Mouse (Mus musculus) MEL-GATA-1-ER (cell line): ENCODE data around the gene Gm4303.
"Not testable (repeated sequence)": the region's sequence is repeated elsewhere in the genome, so short reads cannot be mapped to it uniquely, and the experiment has no call there.

ENCODE experiments used
- DNase-seq: peaks from one replicate; pipeline ENCODE4 v3.0.0-alpha.2; 2012; ENCODE audit warnings: low read depth; ENCODE audit errors: extremely low read depth

Gene Gm4303

GRCm38 (mm10) chr10:100345672-100346071, at the start of gene Gm4303:
TSS of gene Gm4303 (plus strand) at chr10:100345972.
- not testable (repeated sequence) for DNase-seq

GRCm38 (mm10) chr10:100296105-100296504, 49.7 kb upstream of the Gm4303 start:
- no peak for DNase-seq

DNA sequence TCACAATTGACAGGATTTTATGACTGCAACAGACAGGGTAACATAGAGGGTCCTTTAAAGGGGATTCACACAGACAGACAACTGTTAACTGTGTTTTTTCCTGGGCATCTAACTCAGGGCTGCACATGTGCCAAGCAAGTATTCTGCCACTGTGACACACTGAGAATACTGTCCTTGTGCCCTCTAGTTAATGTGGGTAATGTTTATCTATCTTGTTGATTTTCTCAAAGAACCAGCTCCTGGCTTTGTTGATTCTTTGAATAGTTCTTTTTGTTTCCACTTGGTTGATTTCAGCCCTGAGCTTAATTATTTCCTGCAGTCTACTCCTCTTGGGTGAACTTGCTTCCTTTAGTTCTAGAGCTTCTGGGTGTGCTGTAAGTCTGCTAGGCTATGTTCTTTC, 45.7 kb upstream of the Gm4303 start:
- not testable (repeated sequence) for DNase-seq

DNA sequence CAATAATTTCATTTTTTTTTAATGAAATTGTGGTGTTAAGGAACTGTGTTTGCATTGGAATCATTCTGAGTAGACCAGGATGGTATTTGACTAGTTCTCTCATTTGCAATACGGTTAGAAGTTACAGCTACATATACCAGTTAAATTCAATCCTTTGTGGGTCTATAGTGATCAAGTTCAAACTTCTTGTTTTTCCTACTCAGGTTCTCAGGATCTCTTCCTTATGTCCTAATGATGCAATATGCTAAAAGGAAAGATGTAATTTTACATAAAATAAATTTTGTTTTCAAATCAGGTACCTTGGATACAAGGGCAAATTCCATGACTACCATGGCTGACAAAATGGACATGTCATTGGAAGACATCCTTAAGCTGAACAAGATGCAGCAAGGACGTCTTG, 10.4 kb upstream of the Gm4303 start, which contains the start of gene Gm4301:
Gm4301 (plus strand) TSS at position 301 of the 400 bp plus-strand sequence.
- not testable (repeated sequence) for DNase-seq

GRCm38 (mm10) chr10:100340536-100340935, 5.2 kb upstream of the Gm4303 start, which contains the start of gene Gm4302:
TSS of gene Gm4302 (plus strand) at chr10:100340836.
- DNase-seq: not testable (repeated sequence)

DNA sequence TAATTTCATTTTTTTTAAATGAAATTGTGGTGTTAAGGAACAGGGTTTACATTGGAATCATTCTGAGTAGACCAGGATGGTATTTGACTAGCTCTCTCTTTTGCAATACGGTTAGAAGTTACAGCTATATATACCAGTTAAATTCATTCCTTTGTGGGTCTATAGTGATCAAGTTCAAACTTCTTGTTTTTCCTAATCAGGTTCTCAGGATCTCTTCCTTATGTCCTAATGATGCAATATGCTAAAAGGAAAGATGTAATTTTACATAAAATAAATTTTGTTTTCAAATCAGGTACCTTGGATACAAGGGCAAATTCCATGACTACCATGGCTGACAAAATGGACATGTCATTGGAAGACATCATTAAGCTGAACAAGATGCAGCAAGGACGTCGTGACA, 5.0 kb downstream of the Gm4303 start, which contains the start of gene Gm4305:
Gm4305 (plus strand) TSS at position 301 of the 400 bp plus-strand sequence.
- not testable (repeated sequence) for DNase-seq

- DNase-seq: not testable (repeated sequence)
Measured at GRCm38 (mm10) chr10:100356841-100357240, 11.1 kb downstream of the Gm4303 start.

DNA sequence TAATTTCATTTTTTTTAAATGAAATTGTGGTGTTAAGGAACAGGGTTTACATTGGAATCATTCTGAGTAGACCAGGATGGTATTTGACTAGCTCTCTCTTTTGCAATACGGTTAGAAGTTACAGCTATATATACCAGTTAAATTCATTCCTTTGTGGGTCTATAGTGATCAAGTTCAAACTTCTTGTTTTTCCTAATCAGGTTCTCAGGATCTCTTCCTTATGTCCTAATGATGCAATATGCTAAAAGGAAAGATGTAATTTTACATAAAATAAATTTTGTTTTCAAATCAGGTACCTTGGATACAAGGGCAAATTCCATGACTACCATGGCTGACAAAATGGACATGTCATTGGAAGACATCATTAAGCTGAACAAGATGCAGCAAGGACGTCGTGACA, 15.3 kb downstream of the Gm4303 start, which contains the start of gene Gm4307:
Gm4307 (plus strand) TSS at position 301 of the 400 bp plus-strand sequence.
- DNase-seq: not testable (repeated sequence)

DNA sequence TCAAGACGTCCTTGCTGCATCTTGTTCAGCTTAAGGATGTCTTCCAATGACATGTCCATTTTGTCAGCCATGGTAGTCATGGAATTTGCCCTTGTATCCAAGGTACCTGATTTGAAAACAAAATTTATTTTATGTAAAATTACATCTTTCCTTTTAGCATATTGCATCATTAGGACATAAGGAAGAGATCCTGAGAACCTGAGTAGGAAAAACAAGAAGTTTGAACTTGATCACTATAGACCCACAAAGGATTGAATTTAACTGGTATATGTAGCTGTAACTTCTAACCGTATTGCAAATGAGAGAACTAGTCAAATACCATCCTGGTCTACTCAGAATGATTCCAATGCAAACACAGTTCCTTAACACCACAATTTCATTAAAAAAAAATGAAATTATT, 36.7 kb downstream of the Gm4303 start, which contains the start of gene Gm4312:
Gm4312 (minus strand) TSS at position 101 of the 400 bp plus-strand sequence.
- DNase-seq: not testable (repeated sequence)
